Mouse (Mus musculus): ENCODE data around the gene Cep295nl.

- TF ChIP-seq MAFK (IDR thresholded peaks at IDR 0.05; ENCODE audit: insufficient read depth, low read depth, low read length) (no peak), ZNF384 (IDR thresholded peaks at IDR 0.05; ENCODE audit: low read depth, low read length) (no peak), ZC3H11A (IDR thresholded peaks at IDR 0.05; ENCODE audit: borderline replicate concordance, low read depth, low read length) (no peak)
Observed at GRCm38 (mm10) chr11:118286434-118286833, 55.9 kb downstream of the Cep295nl start.

All from ES-E14 (cell line).